Mouse (Mus musculus) spleen, postnatal 4 days (tissue): ENCODE measurements around the gene Fancc.
"Not testable (repeated sequence)": the region's sequence is repeated elsewhere in the genome, so short reads cannot be mapped to it uniquely, and the experiment has no call there.

Experiments
- DNase-seq, 2 experiments: peaks; one replicate each; pipeline ENCODE4 v3.0.0; 2022; ENCODE audit warnings: low spot score in 2 of 2

The Fancc gene

GRCm38 (mm10) chr13:63319814-63320213, 177.3 kb downstream of the Fancc start:
- no peak for DNase-seq

- DNase-seq: no peak
Measured at GRCm38 (mm10) chr13:63317681-63318104, 179.4 kb downstream of the Fancc start.

- no peak for DNase-seq
Measured at GRCm38 (mm10) chr13:63316407-63316806, 180.7 kb downstream of the Fancc start.

GRCm38 (mm10) chr13:63315777-63316176, 181.3 kb downstream of the Fancc start:
- no peak for DNase-seq

GRCm38 (mm10) chr13:63315111-63315510, 182.0 kb downstream of the Fancc start:
- DNase-seq: not testable (repeated sequence)

GRCm38 (mm10) chr13:63314608-63314920, 182.5 kb downstream of the Fancc start:
- no peak for DNase-seq

- no peak for DNase-seq
Measured at GRCm38 (mm10) chr13:63313748-63314607, 183.1 kb downstream of the Fancc start.

- no peak for DNase-seq
Measured at GRCm38 (mm10) chr13:63313247-63313646, 183.8 kb downstream of the Fancc start.

GRCm38 (mm10) chr13:63311156-63311555, 185.9 kb downstream of the Fancc start:
- no peak for DNase-seq

- no peak for DNase-seq
Measured at GRCm38 (mm10) chr13:63309563-63309962, 187.5 kb downstream of the Fancc start.

GRCm38 (mm10) chr13:63306768-63307167, 190.3 kb downstream of the Fancc start:
- DNase-seq: no peak

GRCm38 (mm10) chr13:63305160-63306011, 191.7 kb downstream of the Fancc start:
- peak in 1 of 2 experiments; percentile 60 for DNase-seq

GRCm38 (mm10) chr13:63304799-63305159, 192.3 kb downstream of the Fancc start:
- peak in 1 of 2 experiments; percentile 57 for DNase-seq

GRCm38 (mm10) chr13:63304124-63304792, 192.8 kb downstream of the Fancc start:
- no peak for DNase-seq

- no peak for DNase-seq
Measured at GRCm38 (mm10) chr13:63302381-63302780, 194.7 kb downstream of the Fancc start.

GRCm38 (mm10) chr13:63301764-63302209, 195.3 kb downstream of the Fancc start:
- DNase-seq: no peak

- DNase-seq: no peak
Measured at GRCm38 (mm10) chr13:63300929-63301328, 196.1 kb downstream of the Fancc start.

GRCm38 (mm10) chr13:63298931-63299330, 198.1 kb downstream of the Fancc start:
- DNase-seq: no peak

- DNase-seq: no peak
Measured at GRCm38 (mm10) chr13:63297933-63298332, 199.1 kb downstream of the Fancc start.

- DNase-seq: no peak
Measured at GRCm38 (mm10) chr13:63297003-63297402, 200.1 kb downstream of the Fancc start.

GRCm38 (mm10) chr13:63296300-63296699, 200.8 kb downstream of the Fancc start:
- DNase-seq: no peak
